Mouse (Mus musculus) right cerebral cortex, postnatal 36 days (tissue): ENCODE results near the gene Mapk3.

ENCODE experiments used
- DNase-seq, 2 experiments: peaks; one replicate each; pipeline ENCODE4 v3.0.0; 2022; ENCODE audit warnings: low spot score in 2 of 2, mixed read lengths in 1 of 2

Mapk3 gene

GRCm38 (mm10) chr7:126782693-126783092, 23.3 kb downstream of the Mapk3 start:
- no peak for DNase-seq

DNA sequence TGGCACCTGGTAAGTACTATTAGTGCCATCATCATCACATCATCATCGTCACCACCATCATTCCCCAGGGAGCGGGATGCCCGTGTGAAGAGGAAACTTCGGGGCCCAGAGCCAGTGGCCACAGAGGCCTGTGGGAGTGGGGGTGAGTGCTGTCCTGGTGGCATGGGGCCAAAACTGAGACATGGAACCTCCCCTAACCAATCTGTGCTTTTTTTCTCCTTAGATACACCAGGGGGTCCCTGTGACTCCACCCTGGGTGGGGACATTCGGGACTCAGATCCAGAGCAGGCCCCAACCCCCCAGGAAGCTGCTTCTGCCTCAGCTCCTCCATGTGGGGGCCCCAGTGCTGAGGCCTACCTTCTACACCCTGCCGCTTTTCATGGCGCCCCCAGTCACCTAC, 25.1 kb downstream of the Mapk3 start:
- no peak for DNase-seq

DNA sequence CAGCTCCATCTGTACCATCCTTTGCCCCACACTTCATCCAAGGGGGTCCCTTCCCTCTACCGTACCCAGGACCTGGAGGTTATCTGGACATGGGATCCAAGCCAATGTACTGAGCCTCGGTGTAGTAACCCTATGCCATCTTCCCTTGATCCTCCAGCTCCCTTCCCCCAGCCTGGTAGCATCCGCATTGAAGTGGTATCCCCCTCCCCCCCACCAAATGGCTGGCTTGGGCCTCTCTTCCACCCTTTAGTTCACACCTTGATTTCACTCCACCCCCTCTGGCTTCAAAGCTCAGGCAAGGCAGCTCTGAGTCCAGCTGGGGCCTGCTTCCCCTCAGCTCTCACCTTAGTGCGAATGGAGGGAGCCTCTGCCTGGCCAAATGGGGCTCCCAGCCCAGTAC, 25.7 kb downstream of the Mapk3 start:
- no peak for DNase-seq

DNA sequence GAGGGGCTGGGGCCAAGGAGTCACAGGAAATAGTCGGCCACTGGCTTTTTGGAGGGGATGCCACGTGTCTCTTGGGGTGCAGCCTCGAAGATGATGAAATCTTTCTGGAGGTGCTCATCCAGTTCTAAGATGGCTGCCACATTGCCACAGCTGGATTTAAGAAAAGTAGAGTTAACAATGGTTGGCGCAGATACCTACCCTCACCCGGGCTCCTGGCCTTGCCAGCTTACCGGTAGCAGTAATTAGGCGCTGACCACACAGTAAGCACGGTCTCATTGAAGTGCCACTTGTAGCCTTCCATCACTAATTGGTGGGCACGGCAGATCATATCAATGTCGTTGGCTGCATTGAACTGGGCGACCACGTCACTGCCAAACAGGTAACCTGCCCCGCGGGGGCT, 26.7 kb downstream of the Mapk3 start:
- no peak for DNase-seq

GRCm38 (mm10) chr7:126789141-126789540, 29.7 kb downstream of the Mapk3 start:
- DNase-seq, result no peak

GRCm38 (mm10) chr7:126791851-126792720, 32.7 kb downstream of the Mapk3 start, which contains the start of gene Ppp4c:
TSS of gene Ppp4c (minus strand) at chr7:126792496.
- peak; percentile 94 to 95 for DNase-seq

DNA sequence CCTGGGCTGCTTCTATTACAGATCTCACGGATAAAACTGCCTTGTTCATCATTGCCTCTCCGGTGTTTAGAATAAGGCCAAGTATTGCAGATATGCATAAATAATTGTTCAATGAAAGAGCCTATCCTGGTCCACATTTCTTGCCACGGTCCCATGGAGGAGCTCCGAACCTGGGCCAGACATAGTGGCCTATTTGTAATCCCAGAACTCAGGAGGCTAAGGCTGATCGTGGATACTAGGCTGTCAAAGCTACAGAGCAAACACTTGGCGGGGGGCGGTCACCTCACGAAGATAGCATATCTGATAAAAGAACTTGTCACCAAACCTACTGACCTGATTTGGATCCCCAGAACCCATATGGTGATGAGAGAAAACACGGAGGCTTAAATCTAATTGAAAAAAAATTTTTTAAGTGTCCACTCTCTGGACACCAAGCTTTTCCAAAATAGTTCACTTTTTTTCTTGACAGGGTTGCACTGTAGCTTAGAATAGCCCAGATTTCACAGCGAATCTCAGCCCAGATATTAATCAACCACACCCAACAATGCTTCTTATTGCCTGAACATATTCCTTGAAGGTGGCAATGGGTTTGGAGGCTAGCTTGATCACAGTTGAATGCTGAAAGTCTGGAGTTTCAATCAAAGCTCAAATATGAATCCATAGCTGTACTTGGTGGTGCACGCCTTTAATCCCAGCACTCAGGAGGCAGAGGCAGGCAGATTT, 33.5 kb downstream of the Mapk3 start:
- no peak for DNase-seq

DNA sequence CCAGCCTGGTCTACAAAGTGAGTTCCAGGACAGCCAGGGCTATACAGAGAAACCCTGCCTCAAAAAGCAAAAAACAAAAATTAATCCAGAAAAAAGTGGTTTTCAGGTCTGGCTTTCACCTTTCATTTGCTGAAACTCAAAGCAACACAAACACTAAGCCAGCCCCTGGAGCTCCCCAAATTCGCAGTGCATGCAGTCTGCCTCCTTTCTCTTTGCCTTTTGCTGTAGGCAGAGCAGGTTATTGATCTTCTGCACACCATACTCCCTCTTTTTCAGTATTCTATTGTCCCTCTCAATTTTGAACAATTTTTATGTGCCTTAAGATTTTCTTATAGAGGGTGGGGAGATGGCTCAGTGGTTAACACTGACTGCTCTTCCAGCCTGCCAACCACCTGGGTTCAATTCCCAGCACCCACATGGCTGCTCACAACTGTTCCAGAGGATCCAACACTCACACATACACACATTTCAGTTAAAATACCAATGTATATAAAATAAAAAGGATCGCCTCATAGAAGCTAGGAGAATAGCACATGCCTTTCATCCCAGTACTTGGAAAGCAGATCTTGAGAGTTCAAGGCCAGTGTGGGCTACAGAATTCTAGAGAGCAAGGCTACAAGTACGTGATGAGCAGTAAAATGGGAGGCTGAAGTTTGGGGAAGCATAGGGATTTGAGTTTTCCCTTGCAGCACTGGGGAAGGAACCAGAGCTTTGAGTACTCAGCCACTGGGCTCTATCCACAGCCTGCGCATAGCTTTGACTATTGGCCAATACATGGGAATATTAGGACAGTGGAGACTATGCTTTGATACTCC, 34.3 kb downstream of the Mapk3 start:
- DNase-seq, result no peak

DNA sequence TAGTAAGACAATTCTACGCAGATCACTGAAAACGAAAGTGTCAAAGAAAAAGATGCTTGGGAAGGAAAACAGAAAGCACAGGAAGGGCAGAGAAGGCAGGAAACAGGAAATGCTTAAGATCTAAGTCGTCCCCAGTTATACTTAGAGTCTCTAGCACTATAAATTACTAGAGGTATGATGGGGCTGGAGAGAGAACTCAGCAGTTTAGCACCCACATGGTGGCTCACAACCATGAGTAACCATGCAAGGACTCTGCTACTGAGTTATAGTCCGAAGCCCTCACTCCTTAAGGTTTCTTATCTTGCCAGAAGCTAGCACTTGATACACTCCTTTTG, 34.8 kb downstream of the Mapk3 start:
- DNase-seq, result no peak

DNA sequence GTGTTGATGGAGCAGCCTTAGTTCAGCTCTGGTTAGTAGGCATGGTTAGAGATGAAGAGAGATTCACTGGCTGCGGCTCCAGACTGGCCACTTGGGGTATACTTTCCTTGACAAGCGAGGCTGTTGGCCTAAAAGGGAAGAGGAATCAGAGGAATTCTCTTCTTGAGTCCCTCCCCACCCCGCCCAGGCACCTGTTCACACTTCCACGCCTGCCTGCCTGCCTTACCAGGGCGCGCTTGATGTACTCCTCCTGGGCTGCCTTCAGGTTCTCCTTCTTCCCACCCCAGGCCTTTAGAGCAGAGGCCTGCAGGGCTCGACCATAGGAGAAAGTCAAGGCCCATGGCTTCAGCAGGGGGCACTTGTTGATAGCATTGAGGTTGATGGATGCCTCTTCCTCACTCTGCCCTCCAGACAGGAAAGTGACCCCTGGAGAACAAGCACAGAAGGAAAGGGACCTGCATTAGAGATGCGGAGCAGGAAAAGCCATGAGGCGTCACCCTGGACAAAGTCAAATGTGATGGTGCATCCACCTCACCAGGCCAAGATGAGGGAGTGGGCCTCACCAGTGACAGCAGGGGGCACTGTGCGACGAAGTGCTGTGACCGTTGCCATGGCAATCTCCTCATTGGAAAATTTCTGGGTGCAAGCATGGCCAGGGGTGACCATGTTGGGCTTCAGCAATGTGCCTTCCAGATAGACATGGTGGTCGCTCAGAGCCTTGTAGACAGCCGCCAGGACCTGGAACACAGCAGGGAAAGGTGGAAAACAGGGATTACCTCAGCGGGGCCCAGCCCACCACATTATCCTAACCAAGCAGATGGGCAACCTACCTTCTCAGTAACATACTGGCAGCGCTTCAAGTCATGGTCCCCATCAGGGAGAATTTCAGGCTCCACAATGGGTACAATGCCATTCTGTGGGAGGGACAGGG, 36.3 kb downstream of the Mapk3 start:
- DNase-seq, result no peak

- peak; percentile 40 to 51 for DNase-seq
These were observed 37.0 kb downstream of the Mapk3 start for GRCm38 (mm10) chr7:126796350-126796932.

- no peak for DNase-seq
These were observed 38.2 kb downstream of the Mapk3 start, which contains the start of gene Fam57b for GRCm38 (mm10) chr7:126797411-126798126. TSS of gene Fam57b (plus strand) at chr7:126797668.

- DNase-seq, result no peak
These were observed 39.0 kb downstream of the Mapk3 start for GRCm38 (mm10) chr7:126798127-126799049.

DNA sequence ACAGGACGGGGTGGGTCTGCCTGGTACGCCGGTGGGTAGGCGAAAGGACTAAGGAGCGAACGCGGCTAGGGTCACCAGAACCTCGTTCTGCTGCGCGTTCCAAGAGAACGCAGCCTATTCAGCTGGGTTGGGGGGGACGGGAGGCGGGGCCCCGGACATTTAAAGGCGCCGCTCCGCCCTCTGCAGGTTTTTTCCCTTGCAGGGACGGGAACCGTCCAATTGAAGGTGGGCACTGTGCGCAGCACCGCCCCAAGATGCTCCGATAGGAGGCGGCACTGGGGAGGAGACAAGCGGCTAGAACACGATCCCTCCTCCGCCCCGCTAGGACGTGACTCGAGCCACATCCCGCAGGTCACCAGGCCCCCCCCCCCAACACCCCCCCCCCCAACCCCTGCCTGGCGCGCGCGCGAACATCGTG, 39.7 kb downstream of the Mapk3 start:
- DNase-seq, result peak; percentile 97 to 98

- DNase-seq, result no peak
These were observed 40.3 kb downstream of the Mapk3 start for GRCm38 (mm10) chr7:126799468-126800268.

GRCm38 (mm10) chr7:126800269-126801056, 41.1 kb downstream of the Mapk3 start:
- no peak for DNase-seq

DNA sequence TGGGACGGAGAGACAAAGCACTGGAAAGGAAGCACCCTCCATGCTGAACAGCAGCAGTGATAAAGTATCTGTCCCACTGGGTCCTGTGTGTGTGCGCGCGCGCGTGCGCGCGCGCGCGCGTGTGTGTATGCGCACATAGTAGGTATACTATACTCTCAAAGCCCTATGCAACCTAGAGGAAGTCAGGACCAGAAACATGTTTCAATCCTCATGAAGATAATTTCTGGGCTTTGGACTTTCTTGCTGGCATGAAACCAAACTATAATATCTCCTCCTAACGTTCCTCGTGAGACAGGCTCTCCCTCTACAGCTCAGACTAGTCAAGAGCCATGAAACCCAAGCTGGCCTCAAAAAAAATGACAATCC, 41.6 kb downstream of the Mapk3 start:
- no peak for DNase-seq
